Mouse (Mus musculus): ENCODE measurements around the gene Ceacam9. TPM values are rescaled to one million over a fixed set of nuclear protein-coding genes. Genes with fewer than 3 reads are reported as not detected.
A peak's percentile ranks its signal among the peaks of the same experiment; 100 is the strongest.

The Ceacam9 gene
- polyA plus RNA-seq, 1 experiment from 2014 or later = 0.33 TPM

DNA sequence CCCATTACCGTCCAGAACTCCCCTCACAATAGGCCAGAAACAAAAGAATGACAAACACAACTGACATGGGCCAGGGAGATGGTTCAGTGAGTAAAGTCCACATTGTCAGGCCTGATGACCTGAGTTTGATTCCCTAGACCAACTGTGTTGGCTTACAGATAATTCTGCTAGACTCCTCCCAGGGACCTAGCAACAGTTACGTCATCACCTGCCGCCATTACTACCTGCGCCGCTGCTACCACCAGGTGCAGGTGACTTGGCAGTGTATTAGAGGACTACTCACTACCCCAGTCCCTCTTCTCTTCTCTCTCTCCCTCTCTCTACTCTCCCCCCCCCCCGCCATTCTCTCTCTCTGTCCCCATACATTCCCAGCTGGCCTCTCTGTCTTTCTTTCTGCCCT lies 9.1 kb downstream of the Ceacam9 start:
- Histone ChIP-seq H3K27me3 (ENCODE audit: control insufficient read depth, insufficient read depth, low read length) (no peaks in the 10 kb centered on the region), H3K27ac (ENCODE audit: low read length) (no peak overlapping the region), H3K9ac (ENCODE audit: low read length) (no peak overlapping the region), H3K4me2 (ENCODE audit: low read depth, low read length) (no peak overlapping the region), H3K36me3 (ENCODE audit: control insufficient read depth, insufficient read depth) (no peaks in the 10 kb centered on the region), H3K4me3 (ENCODE audit: low read length) (no peak overlapping the region), H3K9me3 (replicated peaks; ENCODE audit: control insufficient read depth, low read length) (no peaks in the 10 kb centered on the region), H3K4me1 (ENCODE audit: control insufficient read depth, insufficient read depth, low read length) (peaks cover 14% of the 10 kb centered on the region; the same call in 1 of the 2 replicates)
- no peak for ATAC-seq (replicated peaks; ENCODE audit: extremely low read depth, insufficient read depth, low FRiP score)
- 93% methylated on average over 5 of the region's 6 CpGs for WGBS

DNA sequence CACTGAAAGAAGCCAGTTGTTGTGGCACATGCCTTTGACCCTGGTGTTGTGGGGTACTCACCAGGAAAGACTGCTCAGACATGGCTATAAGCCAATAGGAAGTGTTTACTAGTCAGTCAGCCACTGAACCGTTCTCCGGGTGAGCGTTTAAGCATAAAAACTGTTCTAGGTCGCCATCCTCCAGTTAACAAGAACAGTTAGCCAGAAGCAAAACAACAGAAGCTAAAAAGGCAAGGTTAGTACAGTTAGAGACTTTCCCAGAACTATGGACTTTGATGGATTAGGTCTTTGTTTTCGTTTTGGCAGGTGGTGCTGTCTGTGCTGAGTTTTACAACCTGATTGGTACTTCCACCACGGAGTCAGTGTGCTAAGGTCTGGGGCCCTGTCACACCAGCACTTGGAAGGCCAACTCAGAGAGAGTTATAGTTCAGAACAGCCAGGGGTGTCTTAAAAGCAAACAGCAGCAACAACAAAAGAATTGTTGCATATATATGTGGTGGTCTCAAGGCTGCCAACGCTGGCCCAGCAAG lies 10.2 kb downstream of the Ceacam9 start:
- Histone ChIP-seq H3K4me3 (ENCODE audit: low read length) (no peak overlapping the region), H3K9me3 (replicated peaks; ENCODE audit: control insufficient read depth, low read length) (no peaks in the 10 kb centered on the region), H3K4me1 (ENCODE audit: control insufficient read depth, insufficient read depth, low read length) (peaks cover 14% of the 10 kb centered on the region; the same call in 1 of the 2 replicates), H3K9ac (ENCODE audit: low read length) (no peak overlapping the region), H3K27ac (ENCODE audit: low read length) (no peak overlapping the region), H3K4me2 (ENCODE audit: low read depth, low read length) (no peak overlapping the region), H3K36me3 (ENCODE audit: control insufficient read depth, insufficient read depth) (no peaks in the 10 kb centered on the region), H3K27me3 (ENCODE audit: control insufficient read depth, insufficient read depth, low read length) (no peaks in the 10 kb centered on the region)
- no peak for ATAC-seq (replicated peaks; ENCODE audit: extremely low read depth, insufficient read depth, low FRiP score)
- WGBS = 63% methylated on average over 7 of the region's 7 CpGs

DNA sequence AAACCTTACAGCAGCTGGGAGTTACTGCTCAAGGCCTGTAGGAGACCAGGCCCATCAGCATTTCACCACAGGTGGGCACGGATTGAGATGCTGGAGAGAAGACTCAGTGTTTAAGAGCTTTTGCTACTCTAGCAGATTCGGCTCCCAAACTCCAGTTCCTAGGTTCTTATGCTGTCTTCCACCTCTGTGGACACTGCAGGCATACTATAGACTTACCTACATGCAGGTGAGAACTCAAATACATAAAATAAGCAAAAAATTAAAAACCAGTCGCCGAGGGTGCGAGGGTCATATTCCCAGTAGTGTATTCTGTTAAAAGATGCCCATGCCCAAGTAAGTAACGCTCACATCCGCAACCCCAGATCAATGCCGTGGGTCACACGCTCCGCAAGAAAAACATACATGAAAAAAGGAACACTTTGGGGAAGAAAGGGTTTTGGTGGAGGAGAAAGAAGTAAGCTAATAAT lies 15.9 kb downstream of the Ceacam9 start:
- no peak for ATAC-seq (replicated peaks; ENCODE audit: extremely low read depth, insufficient read depth, low FRiP score)
- Histone ChIP-seq H3K27ac (ENCODE audit: low read length) (no peak overlapping the region), H3K4me3 (ENCODE audit: low read length) (peak overlapping the region; percentile 83), H3K9me3 (replicated peaks; ENCODE audit: control insufficient read depth, low read length) (no peaks in the 10 kb centered on the region), H3K27me3 (ENCODE audit: control insufficient read depth, insufficient read depth, low read length) (no peaks in the 10 kb centered on the region), H3K4me2 (ENCODE audit: low read depth, low read length) (peak overlapping the region; percentile 62), H3K4me1 (ENCODE audit: control insufficient read depth, insufficient read depth, low read length) (peaks cover 13% of the 10 kb centered on the region), H3K36me3 (ENCODE audit: control insufficient read depth, insufficient read depth) (no peaks in the 10 kb centered on the region), H3K9ac (ENCODE audit: low read length) (peak overlapping the region; percentile 57)
- 35% methylated on average over 10 of the region's 10 CpGs for WGBS

- WGBS = 0% methylated on average over 34 of the region's 34 CpGs
- peak within 1 kb of the TSS; percentile 83 for H3K4me3 ChIP-seq (ENCODE audit: low read length)
- peak within 1 kb of the TSS; percentile 26; the same call in 1 of the 2 replicates for H3K27ac ChIP-seq (ENCODE audit: low read length)
- no peaks in the 10 kb centered on the region for H3K27me3 ChIP-seq (ENCODE audit: control insufficient read depth, insufficient read depth, low read length)
- H3K36me3 ChIP-seq (ENCODE audit: control insufficient read depth, insufficient read depth) = peaks cover 2% of the 10 kb centered on the region; the same call in 1 of the 2 replicates
- H3K4me2 ChIP-seq (ENCODE audit: low read depth, low read length) = peak within 1 kb of the TSS; percentile 77
- H3K9ac ChIP-seq (ENCODE audit: low read length) = peak within 1 kb of the TSS; percentile 93
- peaks cover 13% of the 10 kb centered on the region for H3K4me1 ChIP-seq (ENCODE audit: control insufficient read depth, insufficient read depth, low read length)
- H3K9me3 ChIP-seq (replicated peaks; ENCODE audit: control insufficient read depth, low read length) = no peaks in the 10 kb centered on the region
- ATAC-seq (replicated peaks; ENCODE audit: extremely low read depth, insufficient read depth, low FRiP score) = peak; percentile 96
Measured at GRCm38 (mm10) chr7:16738073-16738696, 16.5 kb downstream of the Ceacam9 start, which contains the start of gene Ap2s1. TSS of gene Ap2s1 (plus strand) at chr7:16738410.

GRCm38 (mm10) chr7:16739056-16739604 lies 17.4 kb downstream of the Ceacam9 start:
- ATAC-seq (replicated peaks; ENCODE audit: extremely low read depth, insufficient read depth, low FRiP score) = no peak
- H3K27ac ChIP-seq (ENCODE audit: low read length) = no peak overlapping the region
- peak overlapping the region; percentile 93 for H3K9ac ChIP-seq (ENCODE audit: low read length)
- peaks cover 11% of the 10 kb centered on the region; the same call in 1 of the 2 replicates for H3K36me3 ChIP-seq (ENCODE audit: control insufficient read depth, insufficient read depth)
- H3K4me2 ChIP-seq (ENCODE audit: low read depth, low read length) = peak overlapping the region; percentile 77
- H3K27me3 ChIP-seq (ENCODE audit: control insufficient read depth, insufficient read depth, low read length) = no peaks in the 10 kb centered on the region
- no peaks in the 10 kb centered on the region for H3K9me3 ChIP-seq (replicated peaks; ENCODE audit: control insufficient read depth, low read length)
- peak overlapping the region; percentile 83 for H3K4me3 ChIP-seq (ENCODE audit: low read length)
- 53% methylated on average over 10 of the region's 10 CpGs for WGBS
- H3K4me1 ChIP-seq (ENCODE audit: control insufficient read depth, insufficient read depth, low read length) = peaks cover 13% of the 10 kb centered on the region

DNA sequence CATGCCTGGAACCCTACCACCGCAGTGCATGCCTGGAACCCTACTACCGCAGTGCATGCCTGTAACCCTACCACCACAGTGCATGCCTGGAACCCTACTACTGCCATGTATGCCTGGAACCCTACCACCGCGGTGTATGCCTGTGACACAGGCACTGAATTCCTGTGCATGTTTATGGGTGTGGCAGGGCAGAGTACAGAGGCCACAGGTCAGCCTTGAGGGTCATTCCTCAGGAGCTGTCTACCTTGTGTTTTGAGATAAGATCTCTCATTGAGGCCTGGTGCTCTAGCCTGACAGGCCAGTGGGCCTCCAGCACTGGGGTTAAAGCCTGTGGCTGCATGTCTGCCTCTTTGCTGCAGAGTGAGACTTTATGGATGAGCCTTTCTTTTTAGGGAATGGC lies 23.6 kb downstream of the Ceacam9 start:
- ATAC-seq (replicated peaks; ENCODE audit: extremely low read depth, insufficient read depth, low FRiP score) = no peak
- Histone ChIP-seq H3K9me3 (replicated peaks; ENCODE audit: control insufficient read depth, low read length) (no peaks in the 10 kb centered on the region), H3K36me3 (ENCODE audit: control insufficient read depth, insufficient read depth) (peaks cover 41% of the 10 kb centered on the region), H3K4me1 (ENCODE audit: control insufficient read depth, insufficient read depth, low read length) (no peaks in the 10 kb centered on the region; the same call in 1 of the 2 replicates), H3K27ac (ENCODE audit: low read length) (no peak overlapping the region), H3K4me3 (ENCODE audit: low read length) (no peak overlapping the region), H3K4me2 (ENCODE audit: low read depth, low read length) (no peak overlapping the region), H3K27me3 (ENCODE audit: control insufficient read depth, insufficient read depth, low read length) (no peaks in the 10 kb centered on the region), H3K9ac (ENCODE audit: low read length) (no peak overlapping the region)
- WGBS = 89% methylated on average over 4 of the region's 4 CpGs

- ATAC-seq (replicated peaks; ENCODE audit: extremely low read depth, insufficient read depth, low FRiP score) = no peak
- Histone ChIP-seq H3K9ac (ENCODE audit: low read length) (no peak overlapping the region), H3K4me1 (ENCODE audit: control insufficient read depth, insufficient read depth, low read length) (no peaks in the 10 kb centered on the region; the same call in 1 of the 2 replicates), H3K4me2 (ENCODE audit: low read depth, low read length) (no peak overlapping the region), H3K27me3 (ENCODE audit: control insufficient read depth, insufficient read depth, low read length) (no peaks in the 10 kb centered on the region), H3K4me3 (ENCODE audit: low read length) (no peak overlapping the region), H3K36me3 (ENCODE audit: control insufficient read depth, insufficient read depth) (peaks cover 41% of the 10 kb centered on the region), H3K27ac (ENCODE audit: low read length) (no peak overlapping the region), H3K9me3 (replicated peaks; ENCODE audit: control insufficient read depth, low read length) (no peaks in the 10 kb centered on the region)
- 56% methylated on average over 3 of the region's 3 CpGs for WGBS
Measured at GRCm38 (mm10) chr7:16746093-16746492, 24.4 kb downstream of the Ceacam9 start.

- Histone ChIP-seq H3K27me3 (ENCODE audit: control insufficient read depth, insufficient read depth, low read length) (no peaks in the 10 kb centered on the region), H3K4me1 (ENCODE audit: control insufficient read depth, insufficient read depth, low read length) (no peaks in the 10 kb centered on the region; the same call in 1 of the 2 replicates), H3K27ac (ENCODE audit: low read length) (no peak overlapping the region), H3K9ac (ENCODE audit: low read length) (no peak overlapping the region), H3K4me3 (ENCODE audit: low read length) (no peak overlapping the region), H3K4me2 (ENCODE audit: low read depth, low read length) (no peak overlapping the region), H3K9me3 (replicated peaks; ENCODE audit: control insufficient read depth, low read length) (no peaks in the 10 kb centered on the region), H3K36me3 (ENCODE audit: control insufficient read depth, insufficient read depth) (peaks cover 41% of the 10 kb centered on the region)
- ATAC-seq (replicated peaks; ENCODE audit: extremely low read depth, insufficient read depth, low FRiP score) = no peak
- WGBS = 86% methylated on average over 6 of the region's 6 CpGs
Measured at GRCm38 (mm10) chr7:16747656-16748055, 25.9 kb downstream of the Ceacam9 start.

- H3K27me3 ChIP-seq (ENCODE audit: control insufficient read depth, insufficient read depth, low read length) = no peaks in the 10 kb centered on the region
- no peak for ATAC-seq (replicated peaks; ENCODE audit: extremely low read depth, insufficient read depth, low FRiP score)
- peaks cover 22% of the 10 kb centered on the region for H3K36me3 ChIP-seq (ENCODE audit: control insufficient read depth, insufficient read depth)
- 80% methylated on average over 12 of the region's 12 CpGs for WGBS
- no peak overlapping the region for H3K4me2 ChIP-seq (ENCODE audit: low read depth, low read length)
- no peaks in the 10 kb centered on the region; the same call in 1 of the 2 replicates for H3K4me1 ChIP-seq (ENCODE audit: control insufficient read depth, insufficient read depth, low read length)
- no peak overlapping the region for H3K9ac ChIP-seq (ENCODE audit: low read length)
- H3K27ac ChIP-seq (ENCODE audit: low read length) = no peak overlapping the region
- H3K4me3 ChIP-seq (ENCODE audit: low read length) = no peak overlapping the region
- H3K9me3 ChIP-seq (replicated peaks; ENCODE audit: control insufficient read depth, low read length) = no peaks in the 10 kb centered on the region
Measured at GRCm38 (mm10) chr7:16752016-16752415, 30.3 kb downstream of the Ceacam9 start.
